In the genomic region with DNA sequence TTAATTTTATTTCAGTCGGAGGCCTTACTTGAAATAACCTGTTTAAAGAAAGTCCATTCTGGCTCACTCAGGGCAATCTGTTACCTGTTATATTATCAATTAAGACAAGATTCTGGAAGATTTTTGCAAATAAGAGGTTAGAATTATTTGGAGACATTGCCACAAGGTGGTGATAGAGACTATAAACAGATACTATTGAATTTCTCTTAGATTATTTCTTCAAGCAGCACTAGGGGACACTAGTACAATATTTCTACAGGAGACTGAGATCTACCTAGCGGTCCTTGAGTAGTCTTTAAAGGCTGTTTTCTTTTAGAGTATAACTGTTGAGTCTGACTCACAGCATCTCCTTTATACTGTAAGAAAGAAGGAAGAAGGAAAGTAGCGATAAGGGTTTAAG, we compare ENCODE assay signal across 13 mouse cellular contexts. TPM values are rescaled to one million over a fixed set of nuclear protein-coding genes. Genes with fewer than 3 reads are reported as not detected.
A peak's percentile ranks its signal among the peaks of the same experiment; 100 is the strongest.
DNase-seq lines count a peak whose midpoint lies in the region; ATAC-seq lines count a peak whose summit lies in the region.
"Had no signal": no experiment of that assay in that cellular context is flagged by ENCODE, and none has a peak within 500 bp of the region (broad histone marks: within the 10 kb centered on the region; RNA-seq: fewer than 3 reads in every experiment).

No protein-coding gene starts in this region.

- 70% methylated on average over 3 of the region's 3 CpGs for WGBS in embryonic facial prominence, embryonic 14.5 days

- no peaks in the 10 kb centered on the region for H3K27me3 ChIP-seq in embryonic facial prominence, embryonic 14.5 days (replicated peaks; ENCODE audit: control insufficient read depth, insufficient read depth, low read length)
- H3K27me3 ChIP-seq: limb, embryonic 13.5 days had no signal

- H3K4me2 ChIP-seq in embryonic facial prominence, embryonic 14.5 days (ENCODE audit: low read depth, low read length) = no peak overlapping the region
- H3K4me2 ChIP-seq: heart, embryonic 11.5 days; limb, embryonic 13.5 days had no signal

- no peaks in the 10 kb centered on the region for H3K4me1 ChIP-seq in embryonic facial prominence, embryonic 14.5 days (ENCODE audit: control insufficient read depth, insufficient read depth, low read length)

- intact Hi-C loops in left cerebral cortex, postnatal 14 days (cut with DNase I) = loop anchor here (5.0 kb wide), 2 partner anchors 401 to 431 kb away; no protein-coding TSS in a partner anchor

- no peak overlapping the region for H3K9ac ChIP-seq in embryonic facial prominence, embryonic 14.5 days (ENCODE audit: low read depth, low read length)
- H3K9ac ChIP-seq: limb, embryonic 13.5 days had no signal

- no peak for DNase-seq in frontal cortex, postnatal 10 days (ENCODE audit: low spot score in 2 of 2)
- DNase-seq in left cerebral cortex, postnatal 14 days (ENCODE audit: low spot score in 2 of 2) = peak; percentile 11 to 42
- no peak for DNase-seq in left cerebral cortex, adult 9 months (ENCODE audit: low spot score in 2 of 2)
- DNase-seq in CD4-positive, CD25-positive, alpha-beta regulatory T cell, adult 2 months (ENCODE audit: low read depth, low spot score) = peak; percentile 66
- peak; percentile 51 for DNase-seq in embryonic facial prominence, embryonic 14.5 days (ENCODE audit: low spot score)
- no peak for DNase-seq in right cerebral cortex, adult 2 months (ENCODE audit: low spot score in 2 of 2)
- no peak for DNase-seq in gastrocnemius, adult 8-10 months (ENCODE audit: low spot score in 2 of 2)
- DNase-seq: adrenal gland, postnatal 10 days; cerebellum, adult 9-11 months; thymus, adult 2 months had no signal

- H3K9me3 ChIP-seq in embryonic facial prominence, embryonic 14.5 days (ENCODE audit: control insufficient read depth, low read length) = no peaks in the 10 kb centered on the region
- H3K9me3 ChIP-seq: limb, embryonic 13.5 days had no signal

- no peaks in the 10 kb centered on the region for H3K36me3 ChIP-seq in embryonic facial prominence, embryonic 14.5 days (ENCODE audit: control insufficient read depth, insufficient read depth, low read length)
- H3K36me3 ChIP-seq: limb, embryonic 13.5 days had no signal

- no peak overlapping the region for H3K27ac ChIP-seq in embryonic facial prominence, embryonic 14.5 days (replicated peaks; ENCODE audit: low read depth, low read length)
- H3K27ac ChIP-seq: limb, embryonic 13.5 days had no signal

- H3K4me3 ChIP-seq in embryonic facial prominence, embryonic 14.5 days (ENCODE audit: low read depth, low read length) = no peak overlapping the region
- H3K4me3 ChIP-seq: limb, embryonic 13.5 days had no signal

- ATAC-seq in frontal cortex, adult (ENCODE audit: low TSS enrichment) = peak; percentile 62; the same call in 1 of the 2 replicates
- ATAC-seq in embryonic facial prominence, embryonic 14.5 days (ENCODE audit: low read depth) = no peak

RNA-seq across cellular contexts. Expression of a gene that starts 4.3 kb away (rescaled TPM):
- not detected for total RNA-seq in left cerebral cortex, postnatal 14 days (2021)
- 0.22 TPM in 1 of 2 replicates, not detected in the other for polyA plus RNA-seq in embryonic facial prominence, embryonic 14.5 days (2014; fragmentation: Nextera tagmentation; extraction: Ambion mirVana)
- total RNA-seq in gastrocnemius, adult 8-10 months (2022) = not detected

Comparison
In these comparisons a context has a peak if more than half of its experiments do, and no peak if none do; other contexts are left out.
1. DNase-seq: peak in left cerebral cortex, postnatal 14 days (2 of 2), CD4-positive, CD25-positive, alpha-beta regulatory T cell, adult 2 months (single experiment) and embryonic facial prominence, embryonic 14.5 days (single experiment); none in frontal cortex, postnatal 10 days (0 of 2), left cerebral cortex, adult 9 months (0 of 2), right cerebral cortex, adult 2 months (0 of 2) and gastrocnemius, adult 8-10 months (0 of 2).